ENCODE assay signal across 34 mouse cellular contexts in genomic region chrX:152279384-152279783, GRCm38 (mm10).
"Had no signal": no experiment of that assay in that cellular context is flagged by ENCODE, and none has a peak within 500 bp of the region (broad histone marks: within the 10 kb centered on the region; RNA-seq: fewer than 3 reads in every experiment).

No protein-coding gene starts in this region.

- ATAC-seq: hindbrain, embryonic 16.5 days; hindbrain, postnatal 0 days; inflammation-experienced regulatory T-cells, adult 6 months; intestine, embryonic 15.5 days; intestine, embryonic 16.5 days; intestine, postnatal 0 days had no signal

- H3K27ac ChIP-seq: heart, embryonic 10.5 days; heart, embryonic 13.5 days; heart, embryonic 15.5 days; hindbrain, embryonic 10.5 days; hindbrain, embryonic 12.5 days; hindbrain, embryonic 13.5 days; hindbrain, embryonic 14.5 days; hindbrain, embryonic 15.5 days; hindbrain, postnatal 0 days; intestine, embryonic 15.5 days; kidney, embryonic 15.5 days; kidney, postnatal 0 days; layer of hippocampus, adult 2 months had no signal

- H3K4me2 ChIP-seq: heart, embryonic 11.5 days; heart, embryonic 12.5 days; heart, embryonic 13.5 days; heart, embryonic 15.5 days; hindbrain, embryonic 12.5 days; hindbrain, embryonic 13.5 days; hindbrain, embryonic 14.5 days; hindbrain, embryonic 15.5 days; intestine, embryonic 15.5 days; kidney, embryonic 15.5 days had no signal

- H3K4me1 ChIP-seq: heart, embryonic 10.5 days; heart, embryonic 12.5 days; heart, embryonic 15.5 days; hindbrain, embryonic 10.5 days; hindbrain, embryonic 12.5 days; hindbrain, embryonic 13.5 days; hindbrain, embryonic 15.5 days; intestine, embryonic 15.5 days; kidney, embryonic 15.5 days had no signal

- H3K9me3 ChIP-seq: heart, embryonic 10.5 days; heart, embryonic 12.5 days; heart, embryonic 13.5 days; heart, embryonic 15.5 days; hindbrain, embryonic 10.5 days; hindbrain, embryonic 12.5 days; hindbrain, embryonic 13.5 days; hindbrain, embryonic 15.5 days; intestine, embryonic 15.5 days; kidney, embryonic 15.5 days had no signal

- DNase-seq: heart, postnatal 10 days; heart, postnatal 36 days; heart, postnatal 4 days; kidney, adult 11 months; kidney, adult 18-20 months; kidney, adult 2 months; kidney, adult 8-10 months; kidney, adult 9 months; kidney, postnatal 10 days; kidney, postnatal 14 days; kidney, postnatal 25 days; kidney, postnatal 36 days; kidney, postnatal 4 days; layer of hippocampus, adult 9-11 months; layer of hippocampus, postnatal 36 days had no signal

- H3K4me3 ChIP-seq: heart, embryonic 10.5 days; heart, embryonic 12.5 days; heart, embryonic 13.5 days; heart, embryonic 15.5 days; hindbrain, embryonic 10.5 days; hindbrain, embryonic 12.5 days; hindbrain, embryonic 13.5 days; hindbrain, embryonic 15.5 days; intestine, embryonic 15.5 days; kidney, embryonic 15.5 days; layer of hippocampus, adult 2 months had no signal

- H3K27me3 ChIP-seq: heart, embryonic 12.5 days; heart, embryonic 13.5 days; heart, embryonic 15.5 days; hindbrain, embryonic 13.5 days; hindbrain, embryonic 15.5 days; intestine, embryonic 15.5 days; kidney, embryonic 15.5 days had no signal

- H3K9ac ChIP-seq: heart, embryonic 12.5 days; heart, embryonic 13.5 days; heart, embryonic 15.5 days; hindbrain, embryonic 12.5 days; hindbrain, embryonic 13.5 days; hindbrain, embryonic 14.5 days; hindbrain, embryonic 15.5 days; intestine, embryonic 15.5 days; kidney, embryonic 15.5 days had no signal
